Mouse (Mus musculus) CH12.LX (cell line): ENCODE results near the gene Efemp2. TPM values are rescaled to one million over a fixed set of nuclear protein-coding genes. Genes with fewer than 3 reads are reported as not detected.

Source experiments
- DNase-seq: peaks from one replicate; pipeline ENCODE4 v3.0.0-alpha.2; 2013; ENCODE audit errors: extremely low read depth
- H3K27ac ChIP-seq: 2 replicates; pipeline ENCODE4 v1.5.1; 2012; ENCODE audit warnings: low read depth, mild to moderate bottlenecking, control low read depth, moderate library complexity; ENCODE audit not compliant: insufficient read depth
- H3K27me3 ChIP-seq: replicated peaks from 2 replicates; pipeline ENCODE3; 2012; ENCODE audit warnings: inconsistent platforms
- H3K36me3 ChIP-seq, 2 experiments: replicated peaks in 1 of 2; 2 replicates each; pipeline versions ENCODE3 to v1.6.1; 2012; ENCODE audit warnings: inconsistent platforms in 1 of 2, low read length in 1 of 2, mild to moderate bottlenecking in 1 of 2, mixed read lengths in 1 of 2, moderate library complexity in 1 of 2; ENCODE audit not compliant: control insufficient read depth in 1 of 2, insufficient read depth in 1 of 2
- H3K4me1 ChIP-seq, 2 experiments: 2 replicates each; pipeline ENCODE4 v1.6.1; 2012; ENCODE audit warnings: inconsistent platforms in 1 of 2, moderate library complexity in 1 of 2; ENCODE audit not compliant: insufficient read depth in 2 of 2, control insufficient read depth in 1 of 2
- H3K4me2 ChIP-seq: 2 replicates; pipeline ENCODE4 v1.6.1; 2012; ENCODE audit warnings: low read depth, mild to moderate bottlenecking, control low read depth; ENCODE audit not compliant: poor library complexity, insufficient read depth, severe bottlenecking
- H3K4me3 ChIP-seq, 3 experiments: fragments of 150-350 bp in 1 of 3; sonication (generic) in 1 of 3; replicated peaks in 1 of 3; 2 replicates each; pipeline versions ENCODE3 to v1.5.1; 2011 to 2012; ENCODE audit warnings: low read depth in 2 of 3, low read length in 2 of 3, mild to moderate bottlenecking in 2 of 3, moderate library complexity in 2 of 3, control low read depth in 1 of 3, improper control_type of control experiment in 1 of 3, inconsistent platforms in 1 of 3, mixed read lengths in 1 of 3; ENCODE audit not compliant: poor library complexity in 1 of 3
- H3K79me2 ChIP-seq: replicated peaks from 2 replicates; pipeline ENCODE4 v1.6.1; 2012; ENCODE audit warnings: mild to moderate bottlenecking, moderate library complexity; ENCODE audit not compliant: control insufficient read depth, poor library complexity, insufficient read depth, severe bottlenecking; ENCODE audit errors: extremely low read depth
- H3K9ac ChIP-seq: 2 replicates; pipeline ENCODE4 v1.6.1; 2012; ENCODE audit warnings: low read depth, mild to moderate bottlenecking, control low read depth, moderate library complexity; ENCODE audit not compliant: insufficient read depth
- H3K9me3 ChIP-seq: replicated peaks from 2 replicates; pipeline ENCODE3; 2012; ENCODE audit warnings: low read length, inconsistent platforms, mixed read lengths
- CHD1 ChIP-seq: IDR thresholded peaks from 2 replicates; pipeline ENCODE4 v1.6.1; 2012; ENCODE audit warnings: low read depth, low read length, improper control_type of control experiment, inconsistent platforms
- E2F4 ChIP-seq: IDR thresholded peaks from 2 replicates; pipeline ENCODE4 v1.6.1; 2011; ENCODE audit warnings: low read depth, low read length, improper control_type of control experiment; ENCODE audit not compliant: insufficient replicate concordance
- EP300 ChIP-seq: IDR thresholded peaks from 2 replicates; pipeline ENCODE4 v1.6.1; 2011; ENCODE audit warnings: low read length, improper control_type of control experiment
- HCFC1 ChIP-seq: IDR thresholded peaks from 2 replicates; pipeline ENCODE4 v1.6.1; 2012; ENCODE audit warnings: low read depth, mild to moderate bottlenecking, inconsistent platforms, low read length, improper control_type of control experiment
- KAT2A ChIP-seq: IDR thresholded peaks from 2 replicates; pipeline ENCODE4 v1.6.1; 2012; ENCODE audit warnings: low read length, improper control_type of control experiment, inconsistent platforms; ENCODE audit not compliant: insufficient replicate concordance
- MEF2A ChIP-seq: IDR thresholded peaks from 2 replicates; pipeline ENCODE4 v1.6.1; 2014; ENCODE audit warnings: low read depth, mild to moderate bottlenecking, inconsistent platforms, low read length, improper control_type of control experiment, borderline replicate concordance
- MXI1 ChIP-seq: IDR thresholded peaks from 2 replicates; pipeline ENCODE4 v1.6.1; 2011; ENCODE audit warnings: mild to moderate bottlenecking, low read depth, low read length, improper control_type of control experiment
- NELFE ChIP-seq: IDR thresholded peaks from 2 replicates; pipeline ENCODE4 v1.6.1; 2011; ENCODE audit warnings: low read depth, low read length, improper control_type of control experiment
- POLR2A ChIP-seq: IDR thresholded peaks from 2 replicates; pipeline ENCODE4 v1.6.1; 2011; ENCODE audit warnings: low read depth, mild to moderate bottlenecking, improper control_type of control experiment, low read length
- SIN3A ChIP-seq: IDR thresholded peaks from 2 replicates; pipeline ENCODE4 v1.6.1; 2012; ENCODE audit warnings: low read length, improper control_type of control experiment, inconsistent platforms
- SMC3 ChIP-seq: IDR thresholded peaks from 2 replicates; pipeline ENCODE4 v1.6.1; 2011; ENCODE audit warnings: low read depth, low read length, improper control_type of control experiment
- TCF12 ChIP-seq: IDR thresholded peaks from 2 replicates; pipeline ENCODE4 v1.6.1; 2014; ENCODE audit warnings: low read depth, mild to moderate bottlenecking, inconsistent platforms, low read length, improper control_type of control experiment
- UBTF ChIP-seq: IDR thresholded peaks from 2 replicates; pipeline ENCODE4 v1.6.1; 2012; ENCODE audit warnings: low read depth, mild to moderate bottlenecking, inconsistent platforms, low read length, improper control_type of control experiment, moderate library complexity
- USF1 ChIP-seq: IDR thresholded peaks from 2 replicates; pipeline ENCODE4 v1.6.1; 2014; ENCODE audit warnings: low read depth, mild to moderate bottlenecking, inconsistent platforms, low read length, improper control_type of control experiment
- ZC3H11A ChIP-seq: IDR thresholded peaks from 2 replicates; pipeline ENCODE4 v1.6.1; 2012; ENCODE audit warnings: low read depth, mild to moderate bottlenecking, inconsistent platforms, low read length, improper control_type of control experiment
- ZKSCAN1 ChIP-seq: IDR thresholded peaks from 2 replicates; pipeline ENCODE4 v1.6.1; 2012; ENCODE audit warnings: low read depth, inconsistent platforms, low read length, improper control_type of control experiment, borderline replicate concordance
- ZMIZ1 ChIP-seq: IDR thresholded peaks from 2 replicates; pipeline ENCODE4 v1.6.1; 2012; ENCODE audit warnings: low read depth, mild to moderate bottlenecking, inconsistent platforms, low read length, improper control_type of control experiment
- dilution Hi-C: fragments of 300-500 bp; cut with MboI; formaldehyde crosslinking; loops from 2 replicates; pipeline ENCODE4 v1.14.3; 2020; ENCODE audit warnings: low sequenced_read_pairs; ENCODE audit not compliant: extremely low pct_unique_long_range_greater_than_20kb, extremely low pct_ligation_motif_present
- in situ Hi-C: fragments of 300-500 bp; cut with MboI; formaldehyde crosslinking; loops from 3 replicates; pipeline ENCODE4 v1.14.3; 2019; ENCODE audit warnings: low sequenced_read_pairs, low pct_ligation_motif_present, low pct_unique_long_range_greater_than_20kb, mixed read lengths
- polyA plus RNA-seq: library from polyadenylated mRNA; unstranded; fragments of >175 nt; gene quantifications from 2 replicates; pipeline ENCODE4 v1.2.1, GENCODE M21; 2012; ENCODE audit warnings: low read depth; ENCODE audit not compliant: insufficient read length
- total RNA-seq, 2 experiments: library from RNA; depleted of rRNA; stranded (reverse); fragments of 300-350 nt in 1 of 2; fragments of >200 nt in 1 of 2; gene quantifications; 2 replicates each; pipeline ENCODE4 v1.2.3; 2012 to 2014

The Efemp2 gene
- total and polyA plus RNA-seq, 3 experiments = 0.50 to 0.51 TPM; not detected in 1

DNA sequence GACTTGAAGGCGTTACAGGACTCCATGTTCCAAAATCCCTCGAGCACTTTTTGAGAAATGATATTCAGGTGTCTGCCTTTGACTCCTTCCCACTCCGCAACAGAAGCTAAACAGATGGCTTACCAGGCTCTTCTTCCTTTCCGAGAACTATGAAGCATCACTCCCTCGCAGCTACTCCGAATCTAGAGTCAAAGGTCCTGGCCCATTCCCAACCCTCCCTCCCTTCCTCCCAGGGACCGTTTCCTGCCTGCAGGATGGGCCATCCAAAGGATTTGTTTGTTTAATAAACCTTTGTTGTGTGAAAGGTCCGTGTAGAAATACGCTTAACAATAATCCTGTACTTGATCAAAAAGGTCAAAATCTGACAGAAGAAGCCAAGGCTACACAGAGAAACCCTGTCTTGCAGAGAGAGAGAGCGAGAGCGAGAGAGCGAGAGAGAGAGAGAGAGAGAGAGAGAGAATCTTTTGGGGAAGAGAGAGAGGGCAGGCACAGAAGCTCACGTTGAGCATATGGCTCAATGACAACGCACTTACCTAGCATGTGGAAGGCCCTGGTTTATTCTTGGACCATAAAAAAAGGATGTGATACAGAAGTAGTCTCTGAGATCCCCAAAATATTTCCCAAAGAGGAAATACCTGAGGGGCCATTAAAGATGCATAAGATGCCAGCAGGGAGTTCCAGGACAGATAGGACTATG, 15.9 kb upstream of the Efemp2 start, which contains the start of gene Ccdc85b:
Ccdc85b (minus strand) TSS at position 149 of the 697 bp plus-strand sequence.
- Histone ChIP-seq H3K4me2 (peak within 1 kb of the TSS; percentile 96), H3K27ac (peak within 1 kb of the TSS; percentile 52), H3K27me3 (peaks cover 7% of the 10 kb centered on the region), H3K4me3 (peak within 1 kb of the TSS; percentile 56 to 91 (median 77)), H3K79me2 (peaks cover 12% of the 10 kb centered on the region), H3K9me3 (no peaks in the 10 kb centered on the region), H3K36me3 (peaks cover 8 to 33% of the 10 kb centered on the region in 2 experiments), H3K4me1 (peaks cover 9 to 35% of the 10 kb centered on the region in 2 experiments; a peak in 3 of 4 replicates), H3K9ac (peak within 1 kb of the TSS; percentile 85)
- TF ChIP-seq ZKSCAN1 (no peak), HCFC1 (no peak), NELFE (no peak), ZMIZ1 (no peak), SMC3 (no peak), MXI1 (no peak)
- dilution Hi-C loops = no loop called here
- in situ Hi-C loops = loop anchor here (5.0 kb wide), 1 partner anchor 34 kb away; the partner anchor contains the start of gene Cfl1
- no peak for DNase-seq

DNA sequence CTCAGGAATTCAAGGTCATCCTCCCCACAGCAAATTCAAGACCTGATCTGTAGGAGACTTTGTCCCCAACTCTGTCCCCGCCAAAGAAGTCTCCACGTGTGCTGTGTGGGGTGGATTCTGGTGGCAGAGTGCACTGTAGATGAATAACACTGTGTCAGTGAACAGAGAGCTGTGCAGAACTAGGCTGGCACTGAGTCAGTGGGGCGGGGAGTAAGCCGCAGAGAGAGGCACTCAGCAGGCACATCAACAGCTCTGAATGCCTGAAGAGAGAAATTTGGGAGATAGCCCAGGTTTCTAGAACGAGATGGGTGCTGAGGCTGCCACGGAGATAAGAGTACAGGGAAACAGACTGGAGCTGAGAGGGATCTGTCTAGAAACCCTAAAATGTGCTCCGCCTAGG, 14.7 kb upstream of the Efemp2 start:
- in situ Hi-C loops = loop anchor here (5.0 kb wide), 1 partner anchor 33 kb away; the partner anchor contains the start of gene Cfl1

DNA sequence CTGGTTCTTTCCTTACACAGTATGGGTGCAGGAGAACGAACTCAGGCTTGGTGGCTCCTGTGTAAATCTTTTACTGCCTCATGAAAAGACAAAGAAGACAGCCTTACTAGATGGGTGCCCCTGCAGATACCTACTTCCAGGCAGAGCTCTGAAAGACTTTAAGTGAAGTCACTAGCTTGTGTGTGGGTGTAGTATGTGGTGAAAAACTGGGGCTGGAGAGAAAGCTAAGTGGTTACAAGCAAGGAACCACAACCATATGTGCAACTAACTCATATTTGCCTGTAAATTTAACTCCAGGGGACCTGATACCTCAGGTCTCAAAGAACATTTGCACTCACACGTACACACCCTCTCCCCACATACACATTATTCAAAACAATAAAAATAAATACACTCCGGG, 13.9 kb upstream of the Efemp2 start:
- peak overlapping the region; percentile 82; the same call in 1 of the 2 replicates for H3K4me2 ChIP-seq
- peaks cover 12% of the 10 kb centered on the region for H3K79me2 ChIP-seq
- no peaks in the 10 kb centered on the region for H3K9me3 ChIP-seq
- peaks cover 26 to 42% of the 10 kb centered on the region in 2 experiments for H3K36me3 ChIP-seq
- in situ Hi-C loops (loop anchor here (5.0 kb wide), 1 partner anchor 32 kb away; the partner anchor contains the start of gene Cfl1), dilution Hi-C loops (no loop called here)
- peak overlapping the region; percentile 86 to 97 (median 88) for H3K4me3 ChIP-seq
- no peak for TF ChIP-seq ZC3H11A
- TF ChIP-seq SIN3A = no peak
- TF ChIP-seq EP300 = no peak
- no peak for TF ChIP-seq KAT2A
- no peak for TF ChIP-seq TCF12
- TF ChIP-seq MEF2A = no peak
- TF ChIP-seq POLR2A = no peak
- no peak for TF ChIP-seq USF1
- no peak for TF ChIP-seq ZMIZ1
- TF ChIP-seq UBTF = no peak
- DNase-seq = no peak
- H3K4me1 ChIP-seq = peaks cover 9 to 35% of the 10 kb centered on the region in 2 experiments; a peak in 3 of 4 replicates
- H3K27ac ChIP-seq = no peak overlapping the region
- peak overlapping the region; percentile 85 for H3K9ac ChIP-seq
- H3K27me3 ChIP-seq = peaks cover 7% of the 10 kb centered on the region

More for the DNA sequence above, 14.7 kb upstream of the Efemp2 start:
- Histone ChIP-seq H3K4me2 (no peak overlapping the region), H3K79me2 (peaks cover 12% of the 10 kb centered on the region), H3K4me1 (peaks cover 9 to 35% of the 10 kb centered on the region in 2 experiments; a peak in 3 of 4 replicates), H3K27ac (no peak overlapping the region), H3K4me3 (no peak overlapping the region), H3K9ac (no peak overlapping the region), H3K9me3 (no peaks in the 10 kb centered on the region), H3K27me3 (peaks cover 7% of the 10 kb centered on the region), H3K36me3 (peaks cover 19 to 42% of the 10 kb centered on the region in 2 experiments)
- no peak for DNase-seq
- no peak for TF ChIP-seq CHD1
- no peak for TF ChIP-seq E2F4
- TF ChIP-seq NELFE = no peak
- dilution Hi-C loops = no loop called here
